Mouse (Mus musculus): ENCODE data around the gene Ppp1r3d.

DNA sequence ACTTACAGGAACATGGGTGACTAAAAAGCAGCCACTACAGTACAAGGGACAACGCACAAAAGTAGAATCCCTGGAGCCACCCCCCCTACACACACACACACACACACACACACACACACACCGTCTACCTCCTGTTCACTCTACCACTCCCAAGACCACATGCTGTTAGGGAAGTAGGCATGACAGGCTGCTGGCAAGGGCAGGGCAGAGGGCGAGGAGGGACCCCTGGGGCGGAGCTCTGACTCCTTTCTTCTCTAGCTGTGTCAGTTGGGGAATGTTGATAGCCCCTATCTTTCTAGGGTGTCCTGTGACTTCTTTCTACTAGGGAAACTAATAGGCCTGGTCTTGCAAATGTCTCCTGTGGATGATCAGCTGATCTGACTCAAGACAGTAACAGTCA, 2.7 kb upstream of the Ppp1r3d start:
- TF ChIP-seq MYOG (IDR thresholded peaks at IDR 0.05; ENCODE audit: control insufficient read depth, extremely low read depth, insufficient read length) (no peak), CTCF (IDR thresholded peaks at IDR 0.05; ENCODE audit: control insufficient read depth, insufficient read depth, insufficient read length) (no peak), MYOD1 (IDR thresholded peaks at IDR 0.05; ENCODE audit: control insufficient read depth, insufficient read length, low read depth) (no peak), FOSL1 (IDR thresholded peaks at IDR 0.05; ENCODE audit: insufficient read depth, low read length, poor library complexity, severe bottlenecking) (no peak)

Measured in C2C12 (cell line).